Mouse (Mus musculus) liver, embryonic 14.5 days (tissue): ENCODE measurements around the gene Mn1. TPM values are rescaled to one million over a fixed set of nuclear protein-coding genes. Genes with fewer than 3 reads are reported as not detected.
A peak's percentile ranks its signal among the peaks of the same experiment; 100 is the strongest.

ENCODE experiments used
- ATAC-seq: fragments of 200-750 bp; cut with Nextera tagmentation; 2 replicates; pipeline ENCODE4 v1.8.0; 2017; ENCODE audit warnings: moderate number of reproducible peaks, mild to moderate bottlenecking, moderate library complexity; ENCODE audit not compliant: insufficient read depth
- DNase-seq, 3 experiments: peaks; one replicate each; pipeline ENCODE4 v3.0.0-alpha.2; 2012 to 2013; ENCODE audit warnings: low read depth in 3 of 3, low spot score in 3 of 3
- H3K27ac ChIP-seq: fragments of 300-500 bp; sonication (generic); 2 replicates; pipeline ENCODE4 v1.5.1; 2014; ENCODE audit warnings: moderate library complexity, mild to moderate bottlenecking, control low read depth, inconsistent platforms
- H3K27me3 ChIP-seq: fragments of 300-500 bp; sonication (generic); 2 replicates; pipeline ENCODE4 v1.6.1; 2014; ENCODE audit warnings: mild to moderate bottlenecking, low read length, moderate library complexity; ENCODE audit not compliant: control insufficient read depth, insufficient read depth
- H3K36me3 ChIP-seq: fragments of 300-500 bp; sonication (generic); replicated peaks from 2 replicates; pipeline ENCODE4 v1.6.1; 2014; ENCODE audit warnings: low read depth; ENCODE audit not compliant: control insufficient read depth, insufficient read depth
- H3K4me1 ChIP-seq, 2 experiments: fragments of 200-500 bp in 1 of 2; fragments of 300-500 bp in 1 of 2; sonication (generic) in 1 of 2; replicated peaks; 2 replicates each; pipeline ENCODE4 v1.6.1; 2012 to 2014; ENCODE audit warnings: antibody characterized with exemption in 1 of 2, inconsistent platforms in 1 of 2, low read length in 1 of 2; ENCODE audit not compliant: control insufficient read depth in 2 of 2, insufficient read depth in 2 of 2
- H3K4me2 ChIP-seq: fragments of 300-500 bp; sonication (generic); 2 replicates; pipeline ENCODE4 v1.6.1; 2014; ENCODE audit warnings: low read depth, mild to moderate bottlenecking, control low read depth, moderate library complexity
- H3K4me3 ChIP-seq, 2 experiments: fragments of 200-500 bp in 1 of 2; fragments of 300-500 bp in 1 of 2; sonication (generic) in 1 of 2; 2 replicates each; pipeline ENCODE4 v1.5.1; 2012 to 2014; ENCODE audit warnings: low read depth in 2 of 2, low read length in 2 of 2, mild to moderate bottlenecking in 2 of 2, control low read depth in 1 of 2, inconsistent platforms in 1 of 2, moderate library complexity in 1 of 2; ENCODE audit not compliant: insufficient read depth in 1 of 2
- H3K9ac ChIP-seq: fragments of 300-500 bp; sonication (generic); replicated peaks from 2 replicates; pipeline ENCODE4 v1.6.1; 2014; ENCODE audit warnings: mild to moderate bottlenecking, control low read depth, moderate library complexity
- H3K9me3 ChIP-seq: fragments of 300-500 bp; sonication (generic); 2 replicates; pipeline ENCODE4 v1.6.1; 2016; ENCODE audit warnings: low read length, mixed read lengths; ENCODE audit not compliant: control insufficient read depth
- CTCF ChIP-seq: IDR thresholded peaks from 2 replicates; pipeline ENCODE4 v1.5.1; 2016; ENCODE audit warnings: antibody characterized with exemption, low read depth, control low read depth
- EP300 ChIP-seq: IDR thresholded peaks from 2 replicates; pipeline ENCODE4 v1.6.1; 2016; ENCODE audit warnings: antibody characterized with exemption, low read depth
- WGBS: fragments of 180-500 bp; shearing (Covaris S2); extraction: QIAGEN DNeasy Blood & Tissue Kit; methylation state at CpG from one replicate; pipeline ENCODE4 v1.1.7; 2014; ENCODE audit not compliant: insufficient replicate concordance; 5-methylcytosine and 5-hydroxymethylcytosine counted together
- polyA plus RNA-seq, 2 experiments: library from polyadenylated mRNA; depleted of rRNA in 1 of 2; stranded (reverse) in 1 of 2; unstranded in 1 of 2; fragments of >200 nt; fragmentation: Nextera tagmentation in 1 of 2; extraction: Ambion mirVana in 1 of 2; gene quantifications; 2 replicates each; pipeline versions ENCODE4 v1.2.1 to v1.2.3; 2012 to 2014

Gene Mn1
- polyA plus RNA-seq, 2 experiments = 0.44 to 0.81 TPM

GRCm38 (mm10) chr5:111505824-111506223 lies 88.7 kb downstream of the Mn1 start:
- no peaks in the 10 kb centered on the region for H3K36me3 ChIP-seq
- no peak overlapping the region for H3K9ac ChIP-seq
- H3K4me1 ChIP-seq = peaks cover 12 to 50% of the 10 kb centered on the region in 2 experiments
- H3K27ac ChIP-seq = no peak overlapping the region
- no peaks in the 10 kb centered on the region for H3K9me3 ChIP-seq
- no peak overlapping the region for H3K4me2 ChIP-seq
- no peak for ATAC-seq
- TF ChIP-seq CTCF (no peak), EP300 (no peak)
- 74% methylated on average over 6 of the region's 6 CpGs for WGBS
- DNase-seq = no peak
- H3K4me3 ChIP-seq = no peak overlapping the region
- no peaks in the 10 kb centered on the region for H3K27me3 ChIP-seq

- TF ChIP-seq CTCF (no peak), EP300 (no peak)
- ATAC-seq = peak; percentile 45; the same call in 1 of the 2 replicates
- no peaks in the 10 kb centered on the region for H3K27me3 ChIP-seq
- 38% methylated on average over 12 of the region's 12 CpGs for WGBS
- no peak overlapping the region for H3K4me3 ChIP-seq
- H3K4me1 ChIP-seq = peaks cover 12 to 50% of the 10 kb centered on the region in 2 experiments
- peak in 1 of 3 experiments; percentile 10 for DNase-seq
- H3K4me2 ChIP-seq = peak overlapping the region; percentile 27
- H3K27ac ChIP-seq = no peak overlapping the region
- H3K9me3 ChIP-seq = no peaks in the 10 kb centered on the region
- H3K36me3 ChIP-seq = no peaks in the 10 kb centered on the region
- no peak overlapping the region for H3K9ac ChIP-seq
Observed at GRCm38 (mm10) chr5:111506410-111506809, 89.2 kb downstream of the Mn1 start.

Other genes starting within 250 kb of the Mn1 start
- gene Pitpnb, start 86.6 kb upstream of the Mn1 start, polyA plus RNA-seq (2012; rRNA removed) = 23.1 and 23.6 TPM in 2 replicates
- gene Pitpnb, start 86.6 kb upstream of the Mn1 start, polyA plus RNA-seq (2014; fragmentation: Nextera tagmentation; extraction: Ambion mirVana) = 31.5 and 32.0 TPM in 2 replicates